Mouse (Mus musculus): ENCODE measurements at regions not wholly inside any gene's neighbourhood (a gene's known extent, or its start where the extent isn't known, plus 50 kb on each side); places are given as distances from the start of the nearest gene placed in this dataset.

DNA sequence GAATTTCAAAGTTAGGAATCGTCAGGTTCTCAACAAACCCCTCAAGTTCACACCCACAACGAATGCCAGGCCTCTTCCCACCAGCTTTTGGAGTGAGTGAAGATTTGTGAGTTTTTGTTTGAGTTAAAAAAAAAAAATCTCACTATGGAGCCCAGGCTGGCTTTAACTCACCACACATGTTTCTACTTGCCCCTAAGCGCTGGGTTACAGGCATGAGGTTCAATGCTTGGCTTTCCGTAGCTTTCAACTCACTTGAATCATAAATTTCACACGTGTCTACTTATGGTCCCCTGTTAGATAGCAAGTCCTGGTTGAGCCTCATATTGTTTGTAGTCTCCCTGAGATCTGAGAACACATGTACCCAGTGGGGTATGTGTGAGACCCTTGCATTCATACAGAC is 122.8 kb upstream of the Efna5 start:
- DNase-seq: no peak

DNA sequence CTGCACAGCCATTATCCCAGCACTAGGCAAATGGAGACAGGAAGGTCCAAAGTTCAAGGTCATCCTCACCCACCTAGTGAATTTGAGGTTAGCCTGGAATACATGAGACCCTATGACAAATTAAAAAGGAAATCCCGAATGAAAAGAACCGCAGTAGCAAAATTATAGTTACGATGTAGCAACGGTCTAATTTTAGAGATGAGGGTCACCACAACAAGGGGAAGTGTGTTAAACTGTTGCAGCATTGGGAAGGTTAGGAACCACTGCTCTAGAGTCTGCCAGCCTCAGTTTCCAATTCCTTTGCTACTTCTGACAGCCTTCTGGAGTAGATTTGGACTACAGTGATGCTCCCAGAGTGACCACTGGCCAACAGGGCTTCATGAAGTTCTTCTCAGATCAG is 121.6 kb upstream of the Efna5 start:
- DNase-seq: no peak

DNA sequence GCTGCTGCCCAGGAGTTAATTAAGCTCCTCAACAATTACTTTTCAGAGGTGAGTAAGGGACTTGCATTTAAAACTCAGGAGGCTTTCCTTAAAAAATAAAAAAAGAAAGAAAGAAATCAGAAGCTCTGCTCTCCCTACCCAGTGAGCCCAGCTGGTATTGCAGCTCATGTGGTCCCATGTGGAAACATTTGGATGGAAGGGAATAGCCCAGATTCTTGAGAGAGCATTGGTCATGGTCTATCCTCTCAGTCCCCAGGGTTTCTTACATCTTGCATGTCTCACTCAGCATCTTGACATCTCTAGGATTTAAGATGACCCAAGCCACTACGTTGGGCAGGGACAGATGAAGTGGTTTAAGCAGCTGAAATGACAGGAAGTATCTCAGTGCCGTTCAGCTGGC is 120.8 kb upstream of the Efna5 start:
- DNase-seq: no peak

DNA sequence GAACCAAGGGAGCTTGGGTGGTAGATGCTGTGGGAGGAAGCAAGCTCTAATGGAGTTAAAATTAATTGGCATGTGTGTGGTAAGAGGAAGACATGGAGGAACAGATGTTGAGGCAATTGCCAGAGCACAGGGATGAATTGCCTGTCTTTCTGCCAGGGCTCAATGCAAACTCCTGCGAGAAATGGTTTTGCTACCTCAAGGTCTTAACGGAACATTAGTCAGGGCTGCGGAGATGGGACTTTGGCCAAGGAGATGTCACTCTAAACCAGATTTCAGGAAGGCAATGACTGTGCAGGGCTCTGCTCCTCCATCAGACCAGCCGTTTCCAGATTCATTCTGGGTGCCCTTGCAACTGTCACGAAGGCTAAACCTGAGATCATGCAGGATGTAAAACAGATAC is 116.6 kb upstream of the Efna5 start:
- no peak for DNase-seq

DNA sequence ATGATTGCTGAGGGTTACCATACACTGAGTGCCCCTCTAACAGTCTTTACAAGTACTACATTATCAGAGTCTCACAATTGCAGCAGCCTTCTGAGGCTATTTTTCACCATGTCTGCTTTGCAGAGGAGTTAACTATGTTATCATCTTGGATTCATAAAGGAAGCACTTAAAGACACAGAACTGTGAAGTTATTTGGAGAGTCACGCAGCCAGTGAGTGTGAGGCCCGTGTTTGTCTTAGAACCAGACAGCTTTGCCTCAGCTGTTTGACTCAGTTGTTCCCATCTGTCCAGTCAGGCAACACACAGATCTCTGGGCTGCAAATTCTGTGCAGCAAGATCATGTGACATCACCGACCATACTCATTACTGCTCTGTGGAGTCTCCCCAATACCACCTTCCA is 114.2 kb upstream of the Efna5 start:
- no peak for DNase-seq

DNA sequence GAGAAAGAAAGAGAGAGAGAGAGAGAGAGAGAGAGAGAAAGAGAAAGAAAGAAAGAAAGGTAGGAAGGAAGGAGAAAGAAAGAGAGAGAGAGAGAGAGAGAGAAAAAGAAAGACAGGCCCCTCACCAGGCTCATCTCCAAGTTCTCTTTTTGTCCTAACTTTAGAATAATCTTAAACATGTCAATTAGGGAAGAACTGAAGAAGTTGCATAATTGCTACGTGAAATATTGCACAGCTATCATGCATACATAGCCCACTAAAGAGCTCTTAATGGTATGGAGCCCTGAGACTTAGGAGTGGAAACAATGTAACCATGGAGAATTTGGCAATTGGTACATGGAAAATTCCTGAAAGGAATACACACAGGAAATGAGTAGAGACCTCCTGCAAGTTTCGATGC is 111.9 kb upstream of the Efna5 start:
- DNase-seq: no peak

DNA sequence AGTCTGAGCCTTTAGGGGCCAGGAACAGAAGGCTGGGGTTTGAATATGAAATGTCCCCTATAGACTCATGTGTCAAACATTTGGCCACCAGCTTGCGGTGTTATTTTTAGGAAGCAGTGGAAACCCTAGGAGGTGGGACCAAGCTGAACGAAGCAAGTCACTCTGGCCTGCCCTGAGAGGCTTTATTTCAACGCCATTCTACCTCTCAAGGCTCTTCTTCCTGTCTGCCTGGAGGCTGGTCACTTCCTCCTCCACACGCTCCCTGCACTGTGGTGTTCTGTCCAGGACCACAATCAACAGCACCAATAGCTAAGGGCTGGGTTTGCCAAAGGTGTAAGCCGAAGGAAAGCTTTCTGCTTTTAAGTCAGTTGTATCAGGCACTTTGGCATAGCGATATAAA is 105.2 kb upstream of the Efna5 start:
- DNase-seq: no peak

DNA sequence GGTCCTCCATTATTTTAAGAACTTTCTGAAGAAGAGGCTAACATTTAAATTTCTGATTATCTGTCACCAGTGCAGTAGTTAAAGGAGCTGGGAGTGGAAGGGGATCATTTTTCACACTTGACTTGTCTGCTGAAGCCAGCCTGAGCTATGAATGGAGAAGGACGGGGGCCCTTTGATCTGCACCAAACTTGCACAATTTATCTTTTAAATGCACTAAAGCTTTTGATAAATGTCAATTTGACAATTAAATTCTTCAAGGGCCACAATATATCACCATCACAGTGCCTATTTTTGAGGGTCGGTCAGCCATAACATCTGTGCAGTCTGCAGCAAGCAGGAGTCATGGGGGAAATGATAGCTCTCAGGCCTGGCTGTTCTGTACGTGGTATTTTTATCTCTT is 99.2 kb upstream of the Efna5 start:
- DNase-seq: no peak

DNA sequence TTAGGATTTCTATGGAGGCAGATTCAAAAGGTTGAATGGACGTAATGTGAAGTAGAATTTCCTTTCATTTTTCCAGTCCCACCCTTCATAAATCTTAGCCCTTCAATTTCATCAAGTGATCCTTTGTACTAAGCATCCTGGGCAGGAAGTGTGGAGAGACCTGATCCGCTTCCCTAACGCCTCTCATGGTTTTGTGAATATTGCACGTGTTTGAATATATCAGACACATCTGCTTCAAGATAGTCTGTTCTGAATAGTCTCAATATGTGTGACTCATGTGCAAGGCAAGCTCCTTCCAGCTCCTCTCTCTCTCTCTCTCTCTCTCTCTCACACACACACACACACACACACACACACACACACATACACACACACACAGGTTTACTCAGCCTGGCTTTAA is 96.4 kb upstream of the Efna5 start:
- no peak for DNase-seq

DNA sequence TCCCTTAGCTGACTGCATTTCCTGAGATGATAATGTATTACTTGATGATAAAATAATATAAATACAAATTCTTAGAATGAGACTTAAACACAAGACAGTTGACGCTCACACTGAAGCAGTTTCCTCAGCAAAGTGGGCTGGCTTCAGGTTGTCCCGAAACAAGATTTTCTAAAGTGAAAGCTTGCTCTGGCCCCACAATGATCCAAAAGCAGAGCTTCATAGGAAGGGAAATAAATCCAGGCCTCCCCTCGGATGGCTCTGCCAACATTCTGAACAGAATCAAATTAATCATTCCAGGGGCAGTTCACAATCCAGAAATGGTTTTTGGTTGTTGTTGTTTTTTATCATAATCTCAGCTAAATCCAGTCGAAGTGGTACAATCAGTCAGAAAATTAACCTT is 96.0 kb upstream of the Efna5 start:
- DNase-seq: no peak

DNA sequence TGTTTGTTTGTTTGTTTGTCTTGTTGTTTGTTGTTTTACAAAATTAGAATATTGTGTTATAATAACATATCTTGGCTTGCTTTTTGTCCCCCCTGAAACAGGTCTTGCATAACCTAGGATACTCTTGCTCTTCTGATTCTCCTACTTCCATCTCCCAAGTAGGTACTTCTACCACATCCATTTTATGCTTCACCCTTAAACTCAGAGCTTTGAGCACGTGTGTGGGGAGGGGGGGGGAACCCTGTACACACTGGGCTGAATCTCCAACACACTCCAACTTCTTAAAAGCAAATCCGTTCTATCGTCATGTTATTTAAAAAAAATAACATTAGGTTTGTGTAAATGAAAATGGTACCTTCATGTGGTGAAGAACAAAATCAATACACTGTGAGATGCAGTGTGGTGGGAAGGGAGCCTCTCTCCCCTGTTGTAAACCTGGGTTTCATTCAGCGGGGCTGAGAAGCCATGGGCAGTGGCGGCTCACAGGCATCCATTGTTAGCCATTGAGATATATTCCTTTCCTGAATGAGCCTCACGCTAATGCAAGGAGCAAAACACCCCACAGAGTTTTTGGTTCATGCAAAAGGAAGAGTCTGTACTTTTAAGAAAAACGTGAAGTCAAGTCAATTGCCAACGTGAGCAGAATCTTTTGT is 93.6 kb upstream of the Efna5 start:
- DNase-seq: no peak

DNA sequence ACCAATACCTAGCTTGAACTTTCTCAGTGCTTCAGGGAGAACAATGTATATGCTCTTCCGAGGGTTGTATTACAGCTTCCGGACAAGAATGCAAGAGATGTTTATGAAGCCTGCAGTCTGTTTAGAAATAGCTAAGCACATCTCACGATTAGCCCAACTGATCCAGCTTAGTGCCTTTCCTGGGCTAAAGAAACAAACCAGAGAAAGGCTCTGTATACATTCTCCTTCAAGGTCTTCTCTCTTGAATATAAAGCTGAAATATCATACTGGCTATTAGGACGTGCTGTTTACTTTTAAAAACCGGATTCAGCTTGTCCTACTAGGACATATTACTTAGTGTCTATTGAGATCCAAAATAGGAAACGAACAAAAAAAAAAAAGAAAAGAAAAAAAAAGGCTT is 87.9 kb upstream of the Efna5 start:
- no peak for DNase-seq

DNA sequence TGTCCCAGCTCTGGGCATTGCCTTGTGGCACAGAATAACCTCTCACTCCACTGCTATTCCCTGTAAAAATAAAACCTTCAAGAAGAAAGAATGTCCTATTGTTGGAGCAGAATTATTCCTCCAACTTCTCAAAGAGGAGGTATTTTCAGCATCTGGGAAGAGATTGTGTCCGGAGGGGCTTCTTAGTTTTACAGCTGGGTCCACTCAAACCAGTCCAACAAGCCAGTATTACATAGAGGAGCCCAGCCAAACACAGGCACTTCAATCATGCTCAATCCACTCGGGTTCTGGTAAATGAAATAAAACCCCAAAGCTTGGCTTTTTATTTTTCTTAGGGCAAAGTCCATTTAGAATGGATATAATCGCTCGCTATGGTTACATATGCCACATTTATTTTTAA is 82.7 kb upstream of the Efna5 start:
- DNase-seq: no peak

DNA sequence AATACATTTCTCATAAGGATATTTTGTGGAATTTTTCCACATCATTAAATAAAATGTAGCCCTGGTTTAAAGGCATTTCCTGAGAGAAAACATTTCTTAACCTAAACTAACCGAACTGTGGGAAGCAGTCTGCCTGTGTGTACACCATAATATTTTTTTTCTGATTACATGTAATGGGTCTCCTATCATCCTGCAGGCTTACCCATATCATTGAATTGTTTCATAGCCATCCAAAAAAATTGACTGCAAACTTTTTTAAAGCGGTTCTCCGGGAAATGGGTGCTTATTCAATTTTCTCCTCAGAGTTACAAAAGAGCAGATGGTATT is 81.1 kb upstream of the Efna5 start:
- no peak for DNase-seq

DNA sequence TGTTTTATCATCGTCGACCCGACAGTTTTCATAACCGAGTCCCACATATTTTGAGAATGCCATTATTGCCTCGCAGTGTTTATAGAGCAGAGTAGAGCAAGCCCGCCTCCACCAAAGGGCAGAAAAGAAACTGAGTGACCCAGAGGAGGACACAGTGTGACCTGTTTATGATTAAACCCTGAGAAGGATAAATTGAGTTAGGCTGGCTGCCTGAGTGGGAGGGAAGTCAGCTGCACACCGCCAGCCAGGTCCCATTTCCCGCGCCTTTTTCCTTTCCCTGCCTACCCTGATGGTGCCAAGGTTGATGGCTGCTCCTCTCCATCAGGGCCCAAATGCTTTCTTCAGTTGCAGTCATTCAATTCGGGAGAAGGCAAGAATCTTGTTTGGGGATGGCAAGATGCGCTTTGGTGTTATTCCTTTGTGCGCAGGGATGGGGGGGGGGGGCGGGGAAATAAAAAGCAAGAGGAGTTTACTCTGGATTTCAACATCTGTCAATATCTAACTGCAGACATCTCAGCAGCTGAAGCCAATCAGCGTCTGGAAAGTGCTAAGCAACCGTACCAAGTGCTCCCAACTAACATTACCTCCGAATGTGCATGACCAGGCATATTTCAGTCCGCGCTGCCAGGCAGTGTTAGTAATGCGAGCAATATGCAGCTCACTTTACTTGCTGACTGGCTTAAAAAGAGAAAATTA is 80.6 kb upstream of the Efna5 start:
- DNase-seq: no peak

DNA sequence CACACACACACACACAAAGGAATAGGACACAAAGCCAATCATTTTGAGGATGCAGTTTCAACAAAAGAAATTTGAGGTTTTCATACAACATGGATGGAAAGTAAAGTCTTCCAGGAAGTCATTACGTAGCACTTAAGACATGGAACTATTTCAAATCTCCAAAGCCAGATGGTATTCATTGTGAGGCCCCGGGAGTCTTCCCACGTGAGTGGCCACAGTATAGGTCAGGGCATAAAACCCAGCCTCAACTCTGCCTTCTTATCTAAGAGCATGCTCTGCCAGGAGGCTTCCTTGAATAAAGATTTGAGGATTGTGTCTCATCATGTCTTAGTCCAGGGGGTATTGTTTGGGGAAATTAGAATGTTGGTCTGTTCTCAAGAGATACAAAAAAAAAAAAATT is 78.0 kb upstream of the Efna5 start:
- DNase-seq: no peak

DNA sequence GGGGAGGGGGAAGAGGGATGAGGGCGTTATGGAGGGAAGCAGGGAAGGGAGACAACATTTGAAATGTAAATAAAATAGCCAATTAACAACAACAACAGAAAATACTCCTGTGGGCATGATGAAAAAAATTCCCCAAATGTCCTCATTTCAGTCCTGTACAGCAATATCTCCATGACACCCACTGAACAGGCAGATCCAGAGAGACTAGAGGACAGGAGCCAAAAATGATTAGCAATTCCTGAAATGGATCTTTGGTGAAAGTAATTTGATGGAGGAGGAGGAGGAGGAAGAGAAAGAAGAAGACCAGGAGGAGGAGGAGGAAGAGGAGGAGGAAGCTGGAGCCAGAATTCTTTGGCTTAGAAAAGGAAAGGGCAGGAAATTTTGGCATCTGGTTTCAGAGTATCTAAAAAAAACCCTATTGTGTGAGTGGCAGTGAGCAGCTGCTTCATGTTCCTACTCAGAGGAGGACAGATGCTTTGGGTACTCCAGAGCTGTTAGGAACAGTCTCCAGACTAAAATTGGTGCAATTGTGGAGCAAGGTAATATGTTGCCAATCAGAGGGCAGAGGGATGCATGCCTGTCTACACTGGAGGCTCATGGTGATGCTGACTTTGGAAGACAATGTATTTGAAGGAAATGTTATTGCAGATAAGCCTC is 66.5 kb upstream of the Efna5 start:
- DNase-seq: no peak

DNA sequence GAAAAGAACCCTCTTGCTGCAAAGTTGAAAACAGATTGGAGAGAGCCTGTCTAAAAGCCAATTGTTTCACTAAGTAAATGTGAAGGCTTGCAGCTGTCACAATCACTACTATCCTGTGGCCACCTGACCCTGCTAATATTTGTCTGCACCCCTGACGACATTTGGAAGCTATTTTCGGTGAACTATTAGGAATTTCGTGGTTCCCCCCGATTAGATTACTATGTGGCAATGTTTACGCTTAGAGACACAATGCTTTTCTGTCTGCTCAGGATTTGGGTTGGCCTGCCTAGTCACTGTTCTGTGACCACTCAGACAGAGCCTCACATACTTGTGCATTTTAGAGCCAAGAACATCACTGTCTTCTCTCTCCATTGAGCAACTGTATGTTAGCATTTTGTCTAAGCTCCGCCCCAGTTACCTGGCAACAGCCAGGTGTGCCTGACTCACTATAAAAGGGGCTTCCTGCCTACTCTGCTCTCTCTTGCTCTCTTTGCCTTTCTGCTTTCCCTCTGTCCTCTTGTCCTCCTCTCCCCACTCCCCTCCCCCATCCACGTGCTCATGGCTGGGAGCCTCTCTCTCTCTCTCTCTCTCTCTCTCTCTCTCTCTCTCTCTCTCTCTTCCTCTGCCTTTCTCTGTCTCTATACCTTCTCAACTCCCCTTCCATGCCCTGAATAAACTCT is 59.6 kb upstream of the Efna5 start:
- DNase-seq: peak; percentile 11

DNA sequence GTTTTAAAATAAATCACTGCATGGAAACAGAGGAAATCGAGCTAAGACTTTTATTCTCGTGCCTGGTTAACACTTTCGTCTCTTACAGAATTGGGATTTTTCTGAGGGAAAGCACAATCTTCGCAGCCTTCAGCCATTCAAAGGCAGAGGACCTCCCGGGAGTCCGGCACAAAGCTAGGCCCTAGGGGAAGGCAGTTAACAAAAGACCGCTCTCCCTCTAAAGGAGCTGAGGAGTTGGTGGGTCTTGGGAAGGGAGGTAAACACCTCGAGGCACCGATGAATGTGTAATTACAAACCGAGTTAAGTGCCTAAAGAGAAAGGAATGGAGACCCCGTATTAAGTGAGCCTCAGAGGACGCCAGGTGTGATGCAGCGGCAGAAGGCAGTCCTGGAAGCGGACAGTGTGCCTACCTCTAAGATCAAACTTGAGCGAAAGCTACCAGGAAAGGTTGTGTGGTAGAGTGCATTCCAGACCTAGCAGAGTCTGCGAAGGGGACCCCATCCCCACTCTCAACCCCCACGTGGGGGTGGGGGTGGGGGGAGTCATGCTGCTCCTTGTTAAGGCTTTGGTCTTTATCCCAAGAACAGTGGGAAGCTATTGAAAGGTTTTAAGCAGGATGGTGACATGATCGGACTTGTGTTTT is 58.9 kb upstream of the Efna5 start:
- DNase-seq: no peak

DNA sequence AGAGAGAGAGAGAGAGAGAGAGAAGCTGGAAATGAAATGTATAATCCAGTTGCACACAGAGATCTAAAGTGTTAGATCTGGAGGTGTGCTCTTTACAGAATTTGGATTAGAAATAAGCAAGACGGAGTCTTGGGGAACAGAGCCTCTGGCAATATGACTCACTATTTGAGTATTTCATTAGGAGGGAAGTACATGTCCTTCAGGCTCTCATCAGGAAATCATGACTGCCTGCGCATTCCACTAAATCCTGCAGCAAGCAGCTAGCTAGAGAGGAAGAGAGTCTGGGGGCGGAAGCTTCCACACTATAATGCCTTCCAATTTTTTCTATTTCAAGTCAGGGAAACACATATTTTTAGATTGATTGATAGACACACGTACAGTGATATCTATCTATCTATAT is 58.1 kb upstream of the Efna5 start:
- no peak for DNase-seq
